Mouse (Mus musculus): ENCODE data around the gene Vamp3. TPM values are rescaled to one million over a fixed set of nuclear protein-coding genes. Genes with fewer than 3 reads are reported as not detected.

Vamp3 gene
- polyA plus RNA-seq, 1 experiment from 2014 or later, result 92.2 TPM

GRCm38 (mm10) chr4:151058634-151059033, 871 bp upstream of the Vamp3 start:
- ATAC-seq (replicated peaks; ENCODE audit: low FRiP score, low read depth), result no peak
- no peak for DNase-seq (ENCODE audit: low spot score)
- Histone ChIP-seq H3K27me3 (ENCODE audit: insufficient read depth, low read length) (no peaks in the 10 kb centered on the region), H3K4me3 (replicated peaks; ENCODE audit: low read depth, low read length) (no peak overlapping the region), H3K27ac (peak overlapping the region; percentile 81; the same call in 1 of the 2 replicates), H3K4me1 (replicated peaks; ENCODE audit: insufficient read depth, low read length) (0 out of 2 replicates have a peak, but pooled peaks cover 3% of the 10 kb centered on the region), H3K9me3 (replicated peaks; ENCODE audit: low read length) (no peaks in the 10 kb centered on the region), H3K36me3 (ENCODE audit: insufficient read depth, low read length) (no peaks in the 10 kb centered on the region; the same call in 1 of the 2 replicates), H3K4me2 (ENCODE audit: low read length) (peak overlapping the region; percentile 53), H3K9ac (ENCODE audit: low read depth, low read length) (no peak overlapping the region)
- no peak for TF ChIP-seq CTCF (IDR thresholded peaks at IDR 0.05; ENCODE audit: low read depth)
- WGBS, result 84% methylated on average over 4 of the region's 4 CpGs

DNA sequence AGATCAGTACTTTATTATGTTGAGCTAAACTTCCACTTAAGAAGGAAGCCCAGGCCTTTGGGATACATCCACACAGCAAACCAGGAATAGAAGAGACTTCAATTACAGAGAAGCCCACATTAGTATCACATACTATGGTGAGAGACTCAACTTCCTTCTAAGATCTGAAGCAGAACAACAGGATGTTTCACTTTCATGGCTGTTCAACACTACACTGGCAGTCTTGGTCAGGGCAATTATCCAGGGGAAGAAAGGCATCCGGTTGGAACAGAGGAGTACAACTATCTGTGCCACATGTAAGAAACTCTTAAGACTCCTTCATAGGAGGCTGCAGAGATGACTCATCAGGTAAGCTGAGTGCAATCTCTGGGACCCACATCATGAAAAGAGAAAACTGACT, 6.6 kb downstream of the Vamp3 start:
- no peak overlapping the region for H3K4me2 ChIP-seq (ENCODE audit: low read length)
- WGBS, result 79% methylated on average over 1 of the region's 1 CpGs
- no peak overlapping the region for H3K9ac ChIP-seq (ENCODE audit: low read depth, low read length)
- no peak for DNase-seq (ENCODE audit: low spot score)
- no peak for TF ChIP-seq CTCF (IDR thresholded peaks at IDR 0.05; ENCODE audit: low read depth)
- H3K27ac ChIP-seq, result no peak overlapping the region
- H3K4me1 ChIP-seq (replicated peaks; ENCODE audit: insufficient read depth, low read length), result 0 out of 2 replicates have a peak, but pooled peaks cover 3% of the 10 kb centered on the region
- H3K27me3 ChIP-seq (ENCODE audit: insufficient read depth, low read length), result no peaks in the 10 kb centered on the region
- no peak overlapping the region for H3K4me3 ChIP-seq (replicated peaks; ENCODE audit: low read depth, low read length)
- peaks cover 41% of the 10 kb centered on the region for H3K36me3 ChIP-seq (ENCODE audit: insufficient read depth, low read length)
- H3K9me3 ChIP-seq (replicated peaks; ENCODE audit: low read length), result no peaks in the 10 kb centered on the region
- ATAC-seq (replicated peaks; ENCODE audit: low FRiP score, low read depth), result no peak

DNA sequence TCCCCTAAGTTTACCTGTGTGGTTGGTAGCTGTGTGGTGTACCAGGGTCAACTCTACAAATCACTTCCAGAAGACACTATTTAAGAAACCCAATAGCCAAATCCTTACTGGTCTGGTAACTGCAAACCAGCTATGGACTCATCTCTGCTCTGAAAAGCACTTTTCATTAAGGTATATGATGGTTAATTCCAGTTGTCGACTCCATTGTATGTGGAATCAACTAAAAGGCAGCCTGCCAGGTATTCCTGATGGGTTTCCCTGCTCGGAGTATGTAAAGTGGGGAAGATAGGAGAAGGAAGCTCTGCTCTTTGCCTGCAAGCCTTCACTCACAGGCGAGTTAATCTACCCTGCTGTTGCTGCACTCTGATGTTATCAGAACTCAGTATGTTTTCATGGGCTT, 11.2 kb downstream of the Vamp3 start:
- no peak overlapping the region for H3K27ac ChIP-seq
- TF ChIP-seq CTCF (IDR thresholded peaks at IDR 0.05; ENCODE audit: low read depth), result no peak
- H3K27me3 ChIP-seq (ENCODE audit: insufficient read depth, low read length), result no peaks in the 10 kb centered on the region
- no peak overlapping the region for H3K9ac ChIP-seq (ENCODE audit: low read depth, low read length)
- H3K9me3 ChIP-seq (replicated peaks; ENCODE audit: low read length), result no peaks in the 10 kb centered on the region
- no peak overlapping the region for H3K4me2 ChIP-seq (ENCODE audit: low read length)
- WGBS, result 90% methylated on average over 3 of the region's 3 CpGs
- H3K4me1 ChIP-seq (replicated peaks; ENCODE audit: insufficient read depth, low read length), result peaks cover 9% of the 10 kb centered on the region
- ATAC-seq (replicated peaks; ENCODE audit: low FRiP score, low read depth) (no peak), DNase-seq (ENCODE audit: low spot score) (no peak)
- peaks cover 35% of the 10 kb centered on the region for H3K36me3 ChIP-seq (ENCODE audit: insufficient read depth, low read length)
- no peak overlapping the region for H3K4me3 ChIP-seq (replicated peaks; ENCODE audit: low read depth, low read length)

DNA sequence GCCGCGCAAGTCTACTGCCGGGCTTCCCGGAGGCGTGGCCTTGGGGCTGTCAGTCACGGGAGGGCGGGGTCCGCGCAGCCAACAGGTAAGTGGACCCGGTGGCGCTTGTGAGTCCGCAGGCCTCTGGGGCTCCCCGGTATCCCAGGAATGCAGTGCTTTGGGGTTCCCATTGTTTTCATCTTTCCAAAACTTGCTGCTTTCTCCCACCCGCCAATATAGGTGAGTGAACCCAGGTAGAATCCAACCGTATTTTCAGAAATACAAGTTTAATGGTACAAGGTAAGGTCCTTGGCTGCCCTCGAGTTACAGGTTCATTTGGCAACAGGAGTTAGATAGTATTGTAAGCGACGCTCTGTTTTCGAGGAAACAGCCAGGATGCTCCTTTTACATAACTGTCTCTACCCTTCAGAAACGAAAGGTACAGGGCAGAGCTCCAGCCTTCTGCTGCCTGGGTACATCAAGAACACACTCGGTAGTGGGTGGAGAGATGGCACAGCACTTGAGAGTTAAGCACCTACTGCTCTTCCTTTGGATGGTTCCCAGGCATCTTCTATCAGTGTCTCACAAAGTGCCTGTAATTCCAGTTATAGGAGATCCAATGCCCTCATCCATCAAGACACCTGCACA, 12.7 kb downstream of the Vamp3 start:
- no peaks in the 10 kb centered on the region for H3K9me3 ChIP-seq (replicated peaks; ENCODE audit: low read length)
- DNase-seq (ENCODE audit: low spot score) (no peak), ATAC-seq (replicated peaks; ENCODE audit: low FRiP score, low read depth) (no peak)
- no peak for TF ChIP-seq CTCF (IDR thresholded peaks at IDR 0.05; ENCODE audit: low read depth)
- WGBS, result 6% methylated on average over 21 of the region's 21 CpGs
- H3K9ac ChIP-seq (ENCODE audit: low read depth, low read length), result peak overlapping the region; percentile 76; the same call in 1 of the 2 replicates
- H3K27me3 ChIP-seq (ENCODE audit: insufficient read depth, low read length), result no peaks in the 10 kb centered on the region
- peak overlapping the region; percentile 76; the same call in 1 of the 2 replicates for H3K27ac ChIP-seq
- peak overlapping the region; percentile 99 for H3K4me2 ChIP-seq (ENCODE audit: low read length)
- H3K36me3 ChIP-seq (ENCODE audit: insufficient read depth, low read length), result peaks cover 28% of the 10 kb centered on the region
- H3K4me1 ChIP-seq (replicated peaks; ENCODE audit: insufficient read depth, low read length), result peaks cover 9% of the 10 kb centered on the region
- peak overlapping the region; percentile 56 for H3K4me3 ChIP-seq (replicated peaks; ENCODE audit: low read depth, low read length)

- H3K27ac ChIP-seq, result peak within 1 kb of the TSS; percentile 76; the same call in 1 of the 2 replicates
- under 1% methylated on average over 79 of the region's 79 CpGs for WGBS
- H3K36me3 ChIP-seq (ENCODE audit: insufficient read depth, low read length), result peaks cover 21% of the 10 kb centered on the region
- no peaks in the 10 kb centered on the region for H3K9me3 ChIP-seq (replicated peaks; ENCODE audit: low read length)
- peak within 1 kb of the TSS; percentile 76 for H3K9ac ChIP-seq (ENCODE audit: low read depth, low read length)
- peak within 1 kb of the TSS; percentile 99 for H3K4me2 ChIP-seq (ENCODE audit: low read length)
- H3K27me3 ChIP-seq (ENCODE audit: insufficient read depth, low read length), result no peaks in the 10 kb centered on the region
- TF ChIP-seq CTCF (IDR thresholded peaks at IDR 0.05; ENCODE audit: low read depth), result no peak
- peak within 1 kb of the TSS; percentile 56 for H3K4me3 ChIP-seq (replicated peaks; ENCODE audit: low read depth, low read length)
- DNase-seq (ENCODE audit: low spot score) (peak; percentile 97), ATAC-seq (replicated peaks; ENCODE audit: low FRiP score, low read depth) (peak; percentile 98)
- peaks cover 9% of the 10 kb centered on the region for H3K4me1 ChIP-seq (replicated peaks; ENCODE audit: insufficient read depth, low read length)
These were observed 13.5 kb downstream of the Vamp3 start, which contains the start of gene Per3 for GRCm38 (mm10) chr4:151044037-151044943. Gene Per3, minus strand, starts transcription at chr4:151044665.

DNA sequence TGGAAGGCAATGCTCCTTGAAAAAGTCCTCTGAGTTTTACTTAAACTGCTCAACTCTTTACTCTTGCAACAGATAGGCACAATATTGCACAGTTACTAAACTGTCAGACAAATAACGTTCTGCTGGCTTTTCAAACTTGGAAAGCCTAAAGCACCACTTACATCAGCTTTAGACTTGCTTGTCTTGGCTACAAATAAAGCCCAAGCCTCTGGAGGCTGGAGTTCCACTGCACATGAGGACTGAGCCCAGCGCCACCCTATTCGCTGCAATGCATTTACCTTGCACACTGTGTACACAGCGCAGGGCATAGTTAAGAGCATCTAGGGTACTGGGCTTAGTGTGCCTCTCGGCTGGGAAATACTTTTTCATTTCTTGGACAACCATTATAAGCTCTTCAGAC, 14.5 kb downstream of the Vamp3 start:
- DNase-seq (ENCODE audit: low spot score) (peak; percentile 12), ATAC-seq (replicated peaks; ENCODE audit: low FRiP score, low read depth) (no peak)
- Histone ChIP-seq H3K36me3 (ENCODE audit: insufficient read depth, low read length) (peaks cover 14% of the 10 kb centered on the region; the same call in 1 of the 2 replicates), H3K27me3 (ENCODE audit: insufficient read depth, low read length) (no peaks in the 10 kb centered on the region), H3K27ac (no peak overlapping the region), H3K9me3 (replicated peaks; ENCODE audit: low read length) (no peaks in the 10 kb centered on the region), H3K4me1 (replicated peaks; ENCODE audit: insufficient read depth, low read length) (peaks cover 9% of the 10 kb centered on the region), H3K4me2 (ENCODE audit: low read length) (peak overlapping the region; percentile 99), H3K4me3 (replicated peaks; ENCODE audit: low read depth, low read length) (peak overlapping the region; percentile 56), H3K9ac (ENCODE audit: low read depth, low read length) (peak overlapping the region; percentile 76; the same call in 1 of the 2 replicates)
- WGBS, result 34% methylated on average over 5 of the region's 5 CpGs
- no peak for TF ChIP-seq CTCF (IDR thresholded peaks at IDR 0.05; ENCODE audit: low read depth)

Measured in kidney, postnatal 0 days (tissue).